Mouse (Mus musculus): ENCODE results near the gene Olfr127.
"Not testable (repeated sequence)": the region's sequence is repeated elsewhere in the genome, so short reads cannot be mapped to it uniquely, and the experiment has no call there.

Gene Olfr127

DNA sequence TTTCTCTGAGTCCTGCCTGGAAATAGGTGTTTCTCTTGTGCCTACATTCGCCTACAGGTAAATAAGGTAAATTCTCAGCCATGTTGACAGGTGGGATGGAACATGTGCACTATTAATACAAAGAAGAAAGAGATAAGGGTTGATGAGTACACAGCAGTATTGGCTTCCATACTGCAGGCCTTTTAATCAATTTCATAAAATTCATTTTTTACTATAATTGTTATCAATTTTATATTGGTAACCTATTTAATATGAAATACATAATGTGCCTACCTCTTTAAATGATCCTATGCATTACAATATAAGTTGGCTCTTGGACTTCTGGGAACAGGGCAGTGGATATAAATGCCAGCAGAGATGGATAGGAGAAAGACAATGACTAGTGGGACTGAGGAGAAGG, at the start of gene Olfr127:
Olfr127 (plus strand) TSS at position 301 of the 400 bp plus-strand sequence.
- DNase-seq = no peak

DNA sequence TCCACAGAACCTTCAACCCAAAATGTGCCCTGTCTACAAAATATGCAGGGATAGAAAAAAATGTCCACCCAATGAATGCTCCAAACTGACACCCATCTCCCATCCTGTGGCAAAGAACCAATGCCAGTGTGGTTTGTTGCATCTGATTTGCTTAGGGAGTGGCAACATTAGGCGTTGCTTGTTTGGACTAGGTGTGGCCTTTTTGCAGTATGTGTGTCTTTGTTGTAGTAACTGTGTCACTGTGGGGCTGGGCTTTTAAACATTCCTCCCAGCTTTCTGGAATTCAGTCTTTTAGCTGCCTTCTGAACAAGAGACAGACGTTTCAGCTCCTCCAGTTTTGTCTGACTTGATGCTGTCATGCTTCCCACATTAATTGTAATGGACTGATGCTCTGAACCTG, 36.3 kb upstream of the Olfr127 start:
- DNase-seq = no peak

DNA sequence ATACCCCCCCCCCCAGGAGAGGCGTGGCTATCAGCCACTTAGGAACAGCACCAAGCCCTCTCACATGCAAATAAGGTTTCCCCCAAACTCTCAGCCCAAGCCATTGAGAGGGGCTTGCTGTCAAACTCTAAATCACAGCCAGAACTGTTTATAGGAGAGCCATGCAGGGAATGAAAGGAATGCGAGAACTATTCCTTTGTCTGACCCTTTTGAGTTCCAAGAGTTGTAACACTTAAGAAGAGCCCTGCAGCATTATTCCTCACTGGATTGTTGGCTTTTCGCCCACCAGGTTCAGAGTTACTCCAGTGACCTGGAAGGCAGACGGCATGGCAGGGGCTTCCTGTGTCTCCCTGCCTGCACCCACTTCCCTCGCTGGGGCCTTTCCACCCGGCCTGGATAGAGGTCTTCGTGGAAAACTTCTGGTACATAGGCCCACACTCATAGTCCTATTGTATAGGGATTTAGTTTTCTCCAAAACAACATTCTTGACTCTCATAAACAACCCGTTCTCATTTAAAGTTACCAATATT, 30.5 kb upstream of the Olfr127 start:
- DNase-seq = no peak

DNA sequence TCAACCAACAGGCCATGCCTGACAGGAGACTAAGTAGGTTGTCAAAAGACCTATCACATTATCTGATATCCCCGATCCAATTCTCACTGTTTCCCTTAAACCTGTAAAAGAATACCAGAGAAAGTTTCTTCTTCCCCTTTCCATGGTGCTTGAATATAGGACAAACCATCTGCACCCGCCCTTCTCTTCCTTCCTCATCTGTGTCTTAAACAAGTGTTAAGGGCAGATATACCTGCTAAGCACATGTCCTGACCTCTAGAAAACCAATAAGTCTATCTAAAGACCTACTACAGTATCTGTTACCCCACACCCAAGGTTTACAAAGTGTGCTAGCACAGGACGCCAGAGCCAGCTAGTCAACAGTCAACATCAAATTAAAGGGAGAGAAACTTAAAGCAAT, 26.4 kb upstream of the Olfr127 start:
- DNase-seq = no peak

DNA sequence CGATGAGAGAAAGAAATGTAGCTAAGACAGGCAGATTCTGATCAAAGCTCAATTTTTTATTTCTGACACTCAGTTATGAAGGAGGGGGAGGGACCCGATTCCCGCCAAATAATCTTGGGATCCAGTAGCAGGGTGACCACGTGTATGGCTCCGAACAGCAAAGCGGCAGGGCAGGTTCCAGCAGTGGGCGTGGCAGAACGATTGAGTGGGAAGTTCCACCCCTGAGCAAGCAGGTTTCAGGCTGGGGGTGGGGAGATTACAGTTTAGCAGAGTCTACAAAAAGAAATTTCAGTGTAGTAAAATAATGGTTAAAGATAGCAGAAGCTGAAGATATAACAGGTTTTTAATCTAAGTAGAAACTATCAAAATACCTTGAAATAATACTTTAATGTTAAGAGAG, 6.6 kb downstream of the Olfr127 start:
- not testable (repeated sequence) for DNase-seq

DNA sequence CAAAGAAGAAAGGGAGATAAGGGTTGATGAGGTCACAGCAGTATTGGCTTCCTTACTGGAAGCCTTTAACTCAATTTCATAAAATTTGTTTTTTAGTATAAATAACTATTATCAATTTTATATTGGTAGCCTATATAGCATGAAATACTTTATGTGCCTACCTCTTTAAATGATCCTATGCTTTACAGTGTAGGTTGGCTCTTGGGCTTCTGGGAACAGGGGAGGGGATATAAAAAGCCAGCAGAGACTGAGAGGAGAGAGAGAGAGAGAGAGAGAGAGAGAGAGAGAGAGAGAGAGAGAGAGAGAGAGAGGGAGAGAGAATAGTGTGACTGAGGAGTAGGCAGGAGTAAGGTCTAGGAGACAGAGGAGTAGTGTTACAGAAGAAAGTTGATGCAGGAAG, 20.0 kb downstream of the Olfr127 start, which contains the start of gene Olfr128:
Olfr128 (plus strand) TSS at position 301 of the 400 bp plus-strand sequence.
- no peak for DNase-seq

DNA sequence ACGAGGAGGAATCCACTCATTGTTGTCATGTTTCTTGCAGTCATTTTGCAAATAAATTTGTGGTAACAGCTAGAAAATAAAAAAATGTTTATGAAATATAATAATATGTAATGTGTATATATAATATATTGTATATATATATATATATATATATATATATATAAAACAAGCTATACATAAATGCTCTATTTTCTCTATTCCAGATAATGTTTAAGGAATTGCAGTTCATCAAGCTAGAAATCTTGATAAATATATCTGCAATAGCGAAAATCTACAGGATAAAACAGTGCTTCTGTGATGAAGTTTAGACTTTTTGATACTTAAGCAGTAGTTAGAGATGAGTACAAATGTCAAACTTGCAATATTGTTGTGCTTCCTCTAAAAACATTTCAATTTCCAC, 52.7 kb downstream of the Olfr127 start, which contains the start of gene Olfr761:
Olfr761 (minus strand) TSS at position 101 of the 400 bp plus-strand sequence.
- no peak for DNase-seq
